Mouse (Mus musculus) megakaryocyte, embryonic 14.5 days (primary cell): ENCODE measurements at regions not wholly inside any gene's neighbourhood (a gene's known extent, or its start where the extent isn't known, plus 50 kb on each side); places are given as distances from the start of the nearest gene placed in this dataset.

ENCODE experiments used
- FLI1 ChIP-seq: IDR thresholded peaks from 2 replicates; pipeline ENCODE4 v1.6.1; 2012; ENCODE audit warnings: low read length, inconsistent platforms, mixed read lengths
- GATA1 ChIP-seq: IDR thresholded peaks from 3 replicates; pipeline ENCODE4 v1.6.1; 2012; ENCODE audit warnings: mixed read lengths, low read length, inconsistent platforms, borderline replicate concordance

- TF ChIP-seq GATA1: no peak
- TF ChIP-seq FLI1: no peak
Observed at GRCm38 (mm10) chr13:71746534-71746933, 217.0 kb downstream of the Irx1 start.
